Mouse (Mus musculus) forebrain, postnatal 0 days (tissue): ENCODE results near the gene Fam98b. TPM values are rescaled to one million over a fixed set of nuclear protein-coding genes. Genes with fewer than 3 reads are reported as not detected.
A peak's percentile ranks its signal among the peaks of the same experiment; 100 is the strongest.

ENCODE experiments used
- ATAC-seq: fragments of 200-750 bp; cut with Nextera tagmentation; 2 replicates; pipeline ENCODE4 v1.8.0; 2017; ENCODE audit warnings: mild to moderate bottlenecking, moderate library complexity
- DNase-seq: peaks from one replicate; pipeline ENCODE4 v3.0.0-alpha.2; 2015
- H3K27ac ChIP-seq: fragments of 300-500 bp; sonication (generic); 2 replicates; pipeline ENCODE4 v1.5.1; 2014; ENCODE audit warnings: low read depth, mild to moderate bottlenecking, antibody characterized with exemption, low read length, moderate library complexity, mixed read lengths
- H3K27me3 ChIP-seq: fragments of 300-500 bp; sonication (generic); 2 replicates; pipeline ENCODE4 v1.6.1; 2014; ENCODE audit warnings: mild to moderate bottlenecking, low read length, mixed read lengths; ENCODE audit not compliant: insufficient read depth
- H3K36me3 ChIP-seq: fragments of 300-500 bp; sonication (generic); 2 replicates; pipeline ENCODE4 v1.6.1; 2014; ENCODE audit warnings: mild to moderate bottlenecking, moderate library complexity; ENCODE audit not compliant: insufficient read depth
- H3K4me1 ChIP-seq: fragments of 300-500 bp; sonication (generic); 2 replicates; pipeline ENCODE4 v1.6.1; 2014; ENCODE audit warnings: antibody characterized with exemption; ENCODE audit not compliant: insufficient read depth
- H3K4me2 ChIP-seq: fragments of 300-500 bp; sonication (generic); 2 replicates; pipeline ENCODE4 v1.6.1; 2014; ENCODE audit warnings: low read depth, mild to moderate bottlenecking, moderate library complexity
- H3K4me3 ChIP-seq: fragments of 300-500 bp; sonication (generic); 2 replicates; pipeline ENCODE4 v1.5.1; 2014; ENCODE audit warnings: low read depth, low read length, mixed read lengths
- H3K9ac ChIP-seq: fragments of 300-500 bp; sonication (generic); 2 replicates; pipeline ENCODE4 v1.6.1; 2014; ENCODE audit warnings: mild to moderate bottlenecking
- H3K9me3 ChIP-seq: fragments of 300-500 bp; sonication (generic); 2 replicates; pipeline ENCODE4 v1.6.1; 2016; ENCODE audit warnings: low read length
- CTCF ChIP-seq: sonication (generic); IDR thresholded peaks from 2 replicates; pipeline ENCODE4 v1.5.1; 2016; ENCODE audit warnings: antibody characterized with exemption, control low read depth, low read depth
- WGBS: fragments of 180-500 bp; shearing (Covaris S2); extraction: QIAGEN DNeasy Blood & Tissue Kit; methylation state at CpG from one replicate; pipeline ENCODE4 v1.1.7; 2014; 5-methylcytosine and 5-hydroxymethylcytosine counted together
- polyA plus RNA-seq: library from polyadenylated mRNA; unstranded; fragments of >200 nt; fragmentation: Nextera tagmentation; extraction: Ambion mirVana; gene quantifications from 2 replicates; pipeline ENCODE4 v1.2.1, GENCODE M21; 2015
- total RNA-seq: library from RNA; depleted of rRNA; stranded (reverse); fragments of >200 nt; gene quantifications from 2 replicates; pipeline ENCODE4 v1.2.3, GENCODE M21; 2014

Fam98b gene
- total and polyA plus RNA-seq, 2 experiments from 2014 or later: 13.4 to 13.8 TPM

DNA sequence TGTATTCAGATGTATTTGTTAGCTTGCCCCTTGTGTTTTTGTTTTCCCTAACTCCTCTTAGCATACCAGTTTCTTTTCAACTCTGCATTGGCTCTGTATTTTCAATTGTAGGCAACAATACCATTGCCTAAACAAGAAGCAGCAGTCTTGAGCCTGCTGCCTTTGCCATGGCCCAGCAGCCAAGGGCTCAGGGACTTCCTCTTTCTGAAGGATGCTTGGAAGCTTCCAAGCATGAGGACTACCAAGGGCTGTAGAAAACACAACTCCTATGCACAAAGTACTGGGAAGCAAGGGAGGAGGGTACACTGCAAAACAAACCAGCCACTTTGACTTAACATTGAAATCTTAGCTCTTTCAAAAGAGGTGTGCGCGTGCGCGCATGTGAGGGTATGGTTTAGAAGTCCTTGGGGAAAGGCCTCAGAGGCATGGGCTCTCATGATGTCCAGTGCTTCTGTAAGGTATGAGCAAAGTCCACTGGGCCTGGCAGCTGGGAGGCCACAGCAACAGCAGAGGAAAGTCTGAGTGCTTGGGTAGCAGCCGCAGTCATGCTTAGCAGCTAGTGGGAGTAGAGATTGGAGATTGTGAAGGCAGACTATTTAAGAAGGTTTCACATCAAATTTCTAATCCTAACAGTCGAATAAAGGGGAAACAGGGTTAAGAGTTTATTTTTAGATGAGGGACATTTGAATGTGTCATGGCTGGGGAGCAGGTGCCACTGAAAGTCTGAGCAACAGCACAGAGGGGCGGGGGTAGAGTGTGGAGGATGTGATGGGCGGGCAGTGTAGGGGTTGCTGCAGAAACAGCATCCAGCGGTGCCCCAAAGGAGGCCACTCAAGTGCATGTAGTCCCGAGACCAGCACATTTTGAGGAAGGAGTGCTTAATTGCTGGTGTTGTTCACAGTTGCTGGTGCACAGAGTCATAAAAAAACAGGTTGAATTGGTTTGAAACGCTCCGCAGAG lies 54.1 kb downstream of the Fam98b start:
- Histone ChIP-seq H3K27ac (no peak overlapping the region), H3K4me1 (no peaks in the 10 kb centered on the region), H3K27me3 (no peaks in the 10 kb centered on the region), H3K4me2 (no peak overlapping the region), H3K9ac (no peak overlapping the region), H3K36me3 (no peaks in the 10 kb centered on the region), H3K4me3 (no peak overlapping the region), H3K9me3 (no peaks in the 10 kb centered on the region)
- TF ChIP-seq CTCF: no peak
- DNase-seq (no peak), ATAC-seq (no peak)
- WGBS: 93% methylated on average over 12 of the region's 12 CpGs

DNA sequence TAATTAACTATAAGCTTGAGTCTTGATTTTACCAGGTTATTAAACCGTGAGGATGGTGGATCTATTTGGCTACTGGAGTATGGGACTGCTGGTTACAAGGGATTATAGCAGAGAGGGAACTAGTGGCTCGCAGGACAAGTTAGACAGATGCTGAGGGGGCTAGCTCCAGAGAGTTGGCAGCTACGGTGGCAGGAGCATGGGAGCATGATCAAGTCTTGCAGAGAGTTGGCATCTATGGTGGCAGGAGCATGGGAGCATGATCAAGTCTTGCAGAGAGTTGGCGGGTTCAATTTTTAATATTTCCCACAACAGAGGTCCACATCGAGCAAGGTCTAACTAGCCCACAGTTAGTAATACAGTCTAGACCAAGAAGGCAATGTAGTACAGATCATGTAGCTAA lies 55.4 kb downstream of the Fam98b start:
- WGBS: 89% methylated on average over 5 of the region's 5 CpGs
- Histone ChIP-seq H3K4me1 (no peaks in the 10 kb centered on the region), H3K27me3 (no peaks in the 10 kb centered on the region), H3K4me2 (no peak overlapping the region), H3K27ac (no peak overlapping the region), H3K4me3 (no peak overlapping the region), H3K9me3 (no peaks in the 10 kb centered on the region), H3K36me3 (no peaks in the 10 kb centered on the region), H3K9ac (no peak overlapping the region)
- DNase-seq: no peak
- ATAC-seq: no peak
- TF ChIP-seq CTCF: no peak

DNA sequence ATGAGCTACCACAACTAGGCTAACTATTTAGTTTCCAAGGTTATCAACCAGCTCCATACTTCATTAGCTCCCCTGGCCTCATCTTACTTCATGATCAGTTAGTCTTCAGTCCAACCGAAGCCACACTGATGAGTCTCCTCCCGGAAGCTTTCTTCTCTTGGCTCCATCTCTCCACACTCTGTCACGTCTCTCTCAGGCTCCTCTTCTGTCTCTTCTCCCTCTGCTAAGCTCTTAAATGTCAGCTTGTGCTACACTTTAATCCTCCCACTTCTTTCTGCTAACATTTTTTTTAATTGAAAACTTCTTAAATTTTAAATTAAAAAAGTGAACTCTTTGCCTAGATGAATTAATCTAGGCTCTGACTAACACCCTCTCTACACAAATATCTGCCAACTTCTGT lies 58.4 kb downstream of the Fam98b start:
- Histone ChIP-seq H3K4me3 (no peak overlapping the region), H3K36me3 (no peaks in the 10 kb centered on the region)
- WGBS: 81% methylated on average over 3 of the region's 3 CpGs

DNA sequence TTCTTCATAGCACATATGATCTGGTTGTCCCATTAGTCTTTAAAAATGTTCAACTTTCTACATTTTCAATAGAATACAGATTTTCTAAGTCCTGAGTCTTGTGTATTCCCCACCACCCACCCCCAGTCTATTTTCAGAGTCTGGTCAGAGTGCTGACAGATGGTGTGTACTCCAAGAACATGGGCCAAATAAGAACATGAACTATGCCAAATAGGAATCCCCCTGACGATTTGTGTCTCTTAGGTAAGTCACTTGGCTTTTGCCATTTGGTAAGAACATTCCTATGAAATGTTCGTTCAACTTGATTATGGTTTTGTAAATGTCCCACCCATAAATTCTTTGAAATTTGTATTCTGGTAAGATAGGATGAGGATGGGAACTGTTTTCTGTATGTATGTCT lies 59.5 kb downstream of the Fam98b start:
- H3K27me3 ChIP-seq: no peaks in the 10 kb centered on the region
- no peak overlapping the region for H3K4me2 ChIP-seq
- 0 out of 2 replicates have a peak, but pooled peaks cover 6% of the 10 kb centered on the region for H3K4me1 ChIP-seq
- TF ChIP-seq CTCF: no peak
- H3K36me3 ChIP-seq: no peaks in the 10 kb centered on the region
- H3K9me3 ChIP-seq: no peaks in the 10 kb centered on the region
- H3K27ac ChIP-seq: no peak overlapping the region
- 73% methylated on average over 2 of the region's 2 CpGs for WGBS
- no peak overlapping the region for H3K9ac ChIP-seq
- H3K4me3 ChIP-seq: no peak overlapping the region
- no peak for DNase-seq
- no peak for ATAC-seq

More for the DNA sequence above, 58.4 kb downstream of the Fam98b start:
- no peaks in the 10 kb centered on the region for H3K9me3 ChIP-seq
- no peak overlapping the region for H3K9ac ChIP-seq
- ATAC-seq (no peak), DNase-seq (no peak)
- 0 out of 2 replicates have a peak, but pooled peaks cover 5% of the 10 kb centered on the region for H3K4me1 ChIP-seq
- TF ChIP-seq CTCF: no peak
- no peak overlapping the region for H3K4me2 ChIP-seq
- H3K27me3 ChIP-seq: no peaks in the 10 kb centered on the region
- H3K27ac ChIP-seq: no peak overlapping the region

DNA sequence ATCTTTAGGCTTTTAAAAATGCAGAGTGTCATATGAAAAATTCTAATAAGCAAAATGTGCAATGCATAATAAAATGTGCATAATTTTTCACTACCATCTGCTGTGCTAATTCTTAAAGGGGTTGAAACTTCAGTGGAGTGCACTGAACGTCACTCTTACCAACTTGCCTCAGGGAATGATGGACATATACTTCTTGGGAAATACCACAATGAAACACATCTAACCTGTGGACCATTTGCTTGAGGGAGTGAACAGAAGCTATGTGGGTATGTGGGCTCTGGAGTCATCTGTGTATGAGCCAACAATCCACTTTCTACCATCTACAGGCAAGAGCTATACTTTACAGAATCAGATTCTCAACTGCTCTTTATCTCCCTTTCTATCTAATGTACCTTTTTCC lies 61.8 kb downstream of the Fam98b start:
- 0 out of 2 replicates have a peak, but pooled peaks cover 6% of the 10 kb centered on the region for H3K4me1 ChIP-seq
- peak; percentile 30 for DNase-seq
- no peak overlapping the region for H3K4me2 ChIP-seq
- WGBS: 43% methylated on average over 1 of the region's 1 CpGs
- no peak overlapping the region for H3K9ac ChIP-seq
- no peaks in the 10 kb centered on the region for H3K36me3 ChIP-seq
- no peaks in the 10 kb centered on the region for H3K9me3 ChIP-seq
- H3K27ac ChIP-seq: no peak overlapping the region
- no peak for TF ChIP-seq CTCF
- no peak for ATAC-seq
- H3K4me3 ChIP-seq: no peak overlapping the region
- H3K27me3 ChIP-seq: no peaks in the 10 kb centered on the region

DNA sequence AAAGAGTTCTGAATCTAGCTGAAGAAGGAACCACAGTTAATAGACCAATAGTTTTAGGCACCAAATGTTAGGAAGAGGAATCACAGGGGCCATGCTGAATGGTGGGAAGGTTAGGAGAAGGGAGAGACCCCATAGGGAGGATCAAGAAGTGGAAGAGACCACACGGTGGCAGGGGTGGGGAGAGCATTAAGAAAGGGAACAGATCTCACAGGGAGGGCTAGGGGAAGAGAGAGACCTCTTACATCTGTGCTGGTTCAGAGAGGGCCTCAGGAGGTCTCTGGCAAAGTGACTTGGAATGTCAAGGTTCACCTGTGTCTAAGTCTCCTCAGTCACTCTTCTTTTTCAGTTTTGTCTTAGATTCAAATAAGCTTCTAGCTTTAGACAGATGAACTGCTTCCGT lies 62.5 kb downstream of the Fam98b start:
- DNase-seq: no peak
- Histone ChIP-seq H3K4me1 (0 out of 2 replicates have a peak, but pooled peaks cover 6% of the 10 kb centered on the region), H3K4me2 (no peak overlapping the region; the same call in 1 of the 2 replicates), H3K4me3 (no peak overlapping the region), H3K27ac (peak overlapping the region; percentile 75), H3K36me3 (no peaks in the 10 kb centered on the region), H3K9ac (no peak overlapping the region), H3K27me3 (no peaks in the 10 kb centered on the region), H3K9me3 (no peaks in the 10 kb centered on the region)
- ATAC-seq: peak; percentile 40
- no peak for TF ChIP-seq CTCF
- WGBS: 36% methylated on average over 2 of the region's 2 CpGs

DNA sequence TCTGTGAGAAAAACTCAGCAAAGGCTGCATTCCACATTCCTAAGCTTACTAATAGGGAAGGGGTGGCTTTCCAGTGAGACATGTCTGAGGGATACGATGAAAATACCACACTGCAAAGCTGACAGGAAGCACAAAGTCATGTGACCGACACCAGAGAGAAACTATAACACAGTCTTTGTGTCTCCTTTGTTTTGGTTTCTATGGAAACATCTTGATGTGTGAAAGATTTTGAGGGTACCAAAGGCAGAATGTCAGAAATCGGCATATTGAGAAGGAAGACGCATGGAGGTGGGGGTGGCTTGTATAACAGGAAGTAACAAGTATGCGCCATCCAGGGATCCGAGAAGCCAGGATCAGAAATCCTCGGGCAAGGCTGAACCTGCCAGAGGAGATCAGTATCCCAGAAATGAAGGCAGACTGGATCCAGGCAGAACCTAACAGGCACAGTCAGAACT lies 62.9 kb downstream of the Fam98b start:
- H3K9ac ChIP-seq: no peak overlapping the region
- H3K4me3 ChIP-seq: no peak overlapping the region
- H3K27ac ChIP-seq: peak overlapping the region; percentile 75
- no peaks in the 10 kb centered on the region for H3K36me3 ChIP-seq
- 0 out of 2 replicates have a peak, but pooled peaks cover 6% of the 10 kb centered on the region for H3K4me1 ChIP-seq
- H3K27me3 ChIP-seq: no peaks in the 10 kb centered on the region
- no peaks in the 10 kb centered on the region for H3K9me3 ChIP-seq
- no peak for TF ChIP-seq CTCF
- DNase-seq (peak; percentile 77), ATAC-seq (peak; percentile 98)
- H3K4me2 ChIP-seq: peak overlapping the region; percentile 35
- 32% methylated on average over 7 of the region's 7 CpGs for WGBS
